29 mouse cellular contexts compared by ENCODE assay signal in genomic region chrX:147435400-147435799, GRCm38 (mm10). TPM values are rescaled to one million over a fixed set of nuclear protein-coding genes. Genes with fewer than 3 reads are reported as not detected.
"Had no signal": no experiment of that assay in that cellular context is flagged by ENCODE, and none has a peak within 500 bp of the region (broad histone marks: within the 10 kb centered on the region; RNA-seq: fewer than 3 reads in every experiment).

No protein-coding gene starts in this region.

- ATAC-seq: liver, embryonic 12.5 days; midbrain, embryonic 13.5 days; midbrain, embryonic 16.5 days had no signal

- H3K27me3 ChIP-seq: limb, embryonic 13.5 days; liver, embryonic 12.5 days; liver, embryonic 15.5 days; lung, embryonic 15.5 days; megakaryocyte, embryonic 14.5 days; midbrain, embryonic 13.5 days had no signal

- DNase-seq: kidney, postnatal 14 days; kidney, postnatal 4 days; liver; lung, adult 18-20 months; lung, postnatal 10 days; lung, postnatal 36 days; thymus, adult 2 months; thymus, postnatal 14 days; thymus, postnatal 4 days had no signal

RNA-seq across cellular contexts. Expression of gene Il13ra2, which starts 6.4 kb away (rescaled TPM):
- total RNA-seq: monocyte, adult 5-6 weeks had no signal
- polyA plus RNA-seq: kidney, embryonic 16.5 days; limb, embryonic 10.5 days; limb, embryonic 13.5 days; liver, embryonic 12.5 days; liver, embryonic 15.5 days; lung, embryonic 15.5 days; midbrain, embryonic 10.5 days; midbrain, embryonic 13.5 days; neural tube, embryonic 11.5 days; neural tube, embryonic 14.5 days; small intestine, adult 2 months; stomach, embryonic 14.5 days had no signal

RNA-seq across cellular contexts. Expression of gene Vmn1r239-ps, which starts 18.1 kb away (rescaled TPM):
- total RNA-seq: layer of hippocampus, adult 18-20 months; layer of hippocampus, postnatal 14 days; left cerebral cortex, adult 8-10 months; left cerebral cortex, postnatal 25 days; monocyte, adult 5-6 weeks had no signal
- polyA plus RNA-seq: kidney, embryonic 16.5 days; limb, embryonic 10.5 days; limb, embryonic 13.5 days; liver, embryonic 12.5 days; liver, embryonic 15.5 days; lung, embryonic 15.5 days; midbrain, embryonic 10.5 days; midbrain, embryonic 13.5 days; midbrain, embryonic 16.5 days; neural tube, embryonic 11.5 days; neural tube, embryonic 14.5 days; small intestine, adult 2 months; stomach, embryonic 14.5 days; stomach, postnatal 0 days; thymus, adult 2 months had no signal
